Mouse (Mus musculus): Measurements from ENCODE around the gene H2-M5.
"Not testable (repeated sequence)": the region's sequence is repeated elsewhere in the genome, so short reads cannot be mapped to it uniquely, and the experiment has no call there.

Gene H2-M5

GRCm38 (mm10) chr17:36992336-36993104 is 3.2 kb upstream of the H2-M5 start:
- DNase-seq = no peak

GRCm38 (mm10) chr17:36990630-36991029 is 1.3 kb upstream of the H2-M5 start:
- not testable (repeated sequence) for DNase-seq

- DNase-seq = no peak
Measured at GRCm38 (mm10) chr17:36988475-36988874, 862 bp downstream of the H2-M5 start.

GRCm38 (mm10) chr17:36982253-36983155 is 6.8 kb downstream of the H2-M5 start:
- no peak for DNase-seq

GRCm38 (mm10) chr17:36981845-36982244 is 7.5 kb downstream of the H2-M5 start:
- no peak for DNase-seq

GRCm38 (mm10) chr17:36981221-36981813 is 8.0 kb downstream of the H2-M5 start, which contains the start of gene 2410137M14Rik:
Gene 2410137M14Rik, minus strand, starts transcription at chr17:36981237.
- peak; percentile 11 to 22 for DNase-seq

GRCm38 (mm10) chr17:36973271-36973787 is 16.0 kb downstream of the H2-M5 start:
- no peak for DNase-seq

- DNase-seq = no peak
Measured at GRCm38 (mm10) chr17:36972791-36973190, 16.5 kb downstream of the H2-M5 start.

GRCm38 (mm10) chr17:36971172-36971850 is 18.0 kb downstream of the H2-M5 start:
- no peak for DNase-seq

GRCm38 (mm10) chr17:36970316-36970890 is 18.9 kb downstream of the H2-M5 start:
- DNase-seq = no peak

GRCm38 (mm10) chr17:36966875-36967274 is 22.5 kb downstream of the H2-M5 start:
- DNase-seq = no peak

- DNase-seq = no peak
Measured at GRCm38 (mm10) chr17:36961125-36961524, 28.2 kb downstream of the H2-M5 start.

GRCm38 (mm10) chr17:36958884-36959283 is 30.5 kb downstream of the H2-M5 start:
- no peak for DNase-seq

GRCm38 (mm10) chr17:36957999-36958743 is 31.2 kb downstream of the H2-M5 start, which contains the start of the genes Znrd1 and Znrd1as:
Gene Znrd1, minus strand, starts transcription at chr17:36958559.
Gene Znrd1as, plus strand, starts transcription at chr17:36958592.
- DNase-seq = peak; percentile 96 to 97

GRCm38 (mm10) chr17:36953062-36953461 is 36.3 kb downstream of the H2-M5 start:
- DNase-seq = no peak

GRCm38 (mm10) chr17:36952631-36953030 is 36.7 kb downstream of the H2-M5 start:
- DNase-seq = no peak

- peak; percentile 95 to 97 for DNase-seq
Measured at GRCm38 (mm10) chr17:36950981-36951947, 38.1 kb downstream of the H2-M5 start, which contains the start of gene Ppp1r11. Gene Ppp1r11, minus strand, starts transcription at chr17:36951741.

GRCm38 (mm10) chr17:36949265-36949664 is 40.1 kb downstream of the H2-M5 start:
- no peak for DNase-seq

- DNase-seq = no peak
Measured at GRCm38 (mm10) chr17:36948286-36948685, 41.1 kb downstream of the H2-M5 start.
